7 mouse cellular contexts compared by ENCODE assay signal in the genomic region with DNA sequence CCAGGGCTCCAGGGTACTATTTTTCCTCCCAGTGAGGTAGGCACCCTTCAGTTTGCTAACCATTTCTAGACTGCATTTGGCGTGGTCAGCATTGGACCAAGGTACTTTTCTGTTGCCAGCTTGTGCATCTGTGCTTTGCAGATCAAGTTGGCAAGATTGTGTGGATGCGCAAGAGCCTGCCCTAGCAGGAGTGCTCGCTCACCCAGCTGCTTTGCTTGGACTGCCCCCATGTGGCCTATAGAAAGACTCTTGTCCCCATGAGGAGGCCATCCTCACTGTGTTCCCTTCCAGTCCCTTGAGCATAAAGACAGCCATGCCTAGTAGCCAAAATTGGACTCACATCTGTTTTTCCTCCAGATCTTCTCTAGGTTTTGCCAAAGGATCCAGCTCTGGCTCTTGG. TPM values are rescaled to one million over a fixed set of nuclear protein-coding genes. Genes with fewer than 3 reads are reported as not detected.
A peak's percentile ranks its signal among the peaks of the same experiment; 100 is the strongest.
DNase-seq lines count a peak whose midpoint lies in the region; TF ChIP-seq lines count a peak whose summit lies in the region.

No protein-coding gene starts in this region.

- DNase-seq in ES-CJ7 (ENCODE audit: low read depth, low spot score) = peak; percentile 71
- peak; percentile 63 to 73 for DNase-seq in adrenal gland, postnatal 36 days
- peak; percentile 65 for DNase-seq in heart, postnatal 4 days
- peak; percentile 71 to 78 for DNase-seq in layer of hippocampus, adult 2 months (ENCODE audit: low spot score in 2 of 2)
- DNase-seq in lung, postnatal 14 days = peak; percentile 59
- peak; percentile 59 for DNase-seq in retina, postnatal 7 days (ENCODE audit: low read depth, low spot score)

- no peak overlapping the region for H3K27ac ChIP-seq in embryonic fibroblast, embryonic 13.5 days (ENCODE audit: insufficient read depth, low read length)
- peak overlapping the region; percentile 12; the same call in 1 of the 2 replicates for H3K27ac ChIP-seq in layer of hippocampus, adult 2 months

- peaks cover 15% of the 10 kb centered on the region for H3K4me1 ChIP-seq in embryonic fibroblast, embryonic 13.5 days (ENCODE audit: control insufficient read depth, insufficient read depth, low read length)

- peak; percentile 84 for TF ChIP-seq CTCF in embryonic fibroblast, embryonic 13.5 days (IDR thresholded peaks at IDR 0.05; ENCODE audit: borderline replicate concordance, insufficient read depth, low read length)
- peak; percentile 89 for TF ChIP-seq CTCF in layer of hippocampus, adult 2 months (conservative IDR thresholded peaks at IDR 0.05)

- TF ChIP-seq POLR2A in embryonic fibroblast, embryonic 13.5 days (IDR thresholded peaks at IDR 0.05; ENCODE audit: low read depth, low read length) = no peak

- no peak overlapping the region for H3K4me3 ChIP-seq in embryonic fibroblast, embryonic 13.5 days (ENCODE audit: insufficient read depth, low read length)
- H3K4me3 ChIP-seq in layer of hippocampus, adult 2 months = no peak overlapping the region

RNA-seq across cellular contexts. Expression of gene Muc13, which starts 54.0 kb away (rescaled TPM):
- total RNA-seq in adrenal gland, postnatal 36 days (2021) = not detected
- not detected in 2 replicates for polyA plus RNA-seq in embryonic fibroblast, embryonic 13.5 days (2011; ENCODE audit: insufficient read length, low read depth, missing spikeins)
- total RNA-seq in heart, postnatal 4 days (2021) = under 1 TPM; 0.12 to 0.20 TPM
- total RNA-seq in layer of hippocampus, adult 2 months (2021) = not detected

RNA-seq across cellular contexts. Expression of gene Heg1, which starts 55.6 kb away (rescaled TPM):
- total RNA-seq in adrenal gland, postnatal 36 days (2021) = 10 to 100 TPM; 50.3 to 76.7 TPM
- 32.2 and 33.7 TPM in 2 replicates for polyA plus RNA-seq in embryonic fibroblast, embryonic 13.5 days (2011; ENCODE audit: insufficient read length, low read depth, missing spikeins)
- total RNA-seq in heart, postnatal 4 days (2021) = 100 to 1,000 TPM; 226 to 240 TPM
- total RNA-seq in layer of hippocampus, adult 2 months (2021) = 10 to 100 TPM; 24.6 to 28.8 TPM
